Mouse (Mus musculus) telencephalon, adult 2 months (tissue): ENCODE measurements at regions not wholly inside any gene's neighbourhood (a gene's known extent, or its start where the extent isn't known, plus 50 kb on each side); places are given as distances from the start of the nearest gene placed in this dataset.

Experiments used
- DNase-seq: peaks from one replicate; pipeline ENCODE4 v3.0.0-alpha.2; 2011; ENCODE audit warnings: low read depth, low spot score

DNA sequence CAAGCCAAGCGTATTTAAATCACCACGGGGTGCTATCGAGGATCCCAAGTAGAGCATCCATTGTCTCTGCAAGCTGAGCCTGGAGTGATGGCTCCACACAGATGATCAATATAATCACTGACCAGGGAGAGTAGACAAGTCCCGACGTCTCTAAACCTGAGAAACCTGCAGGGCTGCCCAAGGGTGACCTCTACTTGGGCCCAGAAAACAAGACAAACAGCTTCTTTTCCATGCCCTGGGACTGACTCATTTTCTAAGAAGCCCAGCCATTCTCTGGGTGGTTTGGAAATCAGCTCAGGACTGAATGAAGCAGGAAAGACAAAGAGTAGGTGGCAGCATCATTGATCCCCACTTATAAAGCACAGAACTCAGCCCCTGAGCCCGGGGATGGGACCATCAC is 221.5 kb downstream of the 4933412E24Rik start:
- DNase-seq = no peak

DNA sequence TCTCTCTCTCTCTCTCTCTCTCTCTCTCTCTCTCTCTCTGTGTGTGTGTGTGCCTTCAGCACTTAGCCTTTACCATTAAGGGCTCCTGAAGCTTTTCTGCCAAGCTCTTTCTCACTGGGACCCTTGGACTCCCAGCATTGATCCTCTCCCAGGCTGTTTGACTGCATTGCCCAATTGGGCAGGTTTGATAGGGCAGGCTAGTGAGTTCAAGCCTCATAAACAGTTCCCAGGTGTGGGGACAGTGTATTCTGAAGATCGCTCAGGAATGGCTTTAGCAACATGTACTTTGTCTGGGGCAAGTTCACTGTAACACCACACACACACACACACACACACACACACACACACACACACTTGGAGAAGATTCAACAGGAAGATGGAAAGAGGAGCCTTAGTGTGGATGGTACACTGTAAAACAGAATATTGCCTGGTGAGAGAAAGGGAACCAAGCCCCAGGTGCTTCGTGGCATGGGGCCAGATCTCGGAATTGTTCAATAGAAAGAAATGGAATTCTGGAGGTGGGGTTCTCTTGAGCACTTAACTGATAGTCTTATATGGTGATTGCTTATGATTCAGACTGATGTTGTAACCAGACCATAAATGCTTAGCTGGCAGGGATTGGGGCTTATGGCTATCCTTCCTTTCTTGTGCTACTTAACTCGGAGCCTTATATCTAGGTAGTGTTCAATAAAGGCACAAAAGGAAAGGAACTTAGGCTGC is 229.5 kb downstream of the 4933412E24Rik start:
- no peak for DNase-seq

DNA sequence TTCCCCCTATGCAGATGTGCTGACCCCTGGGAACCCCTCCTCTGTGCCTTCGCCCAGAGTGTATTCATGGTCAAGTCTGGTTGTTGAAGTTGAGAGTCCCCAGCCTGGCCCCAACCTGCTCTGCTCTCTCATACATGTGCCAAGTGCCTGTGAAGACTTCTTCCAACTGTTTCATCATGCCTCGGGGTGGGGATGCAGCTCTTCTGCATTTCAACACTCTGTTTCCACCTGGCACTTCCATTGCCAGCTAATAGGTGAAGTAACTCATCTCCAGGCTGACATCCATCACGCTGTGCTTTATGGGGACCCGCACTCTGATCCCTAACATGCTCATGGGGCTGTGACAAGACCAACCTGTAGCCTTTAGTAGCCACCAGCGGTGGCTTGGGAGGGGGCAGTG is 230.4 kb downstream of the 4933412E24Rik start:
- no peak for DNase-seq

DNA sequence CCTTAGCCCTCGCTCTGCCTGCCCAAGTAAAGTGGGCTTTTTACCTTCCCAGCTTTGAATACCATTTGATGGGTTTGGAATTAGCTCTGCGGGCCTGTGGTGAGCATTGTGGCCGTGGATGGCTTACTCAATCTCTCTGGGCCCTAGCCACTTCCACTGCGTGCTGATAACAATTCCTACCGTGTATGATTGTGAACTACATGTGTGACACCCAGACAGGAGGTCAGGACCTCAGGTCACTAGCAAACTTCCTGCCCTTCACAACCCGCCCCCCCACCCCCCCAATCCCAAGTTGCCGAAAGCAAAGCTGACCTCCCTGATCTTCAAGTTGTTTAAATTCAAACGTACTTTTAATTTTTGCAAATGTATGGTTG is 231.9 kb downstream of the 4933412E24Rik start:
- DNase-seq = no peak

DNA sequence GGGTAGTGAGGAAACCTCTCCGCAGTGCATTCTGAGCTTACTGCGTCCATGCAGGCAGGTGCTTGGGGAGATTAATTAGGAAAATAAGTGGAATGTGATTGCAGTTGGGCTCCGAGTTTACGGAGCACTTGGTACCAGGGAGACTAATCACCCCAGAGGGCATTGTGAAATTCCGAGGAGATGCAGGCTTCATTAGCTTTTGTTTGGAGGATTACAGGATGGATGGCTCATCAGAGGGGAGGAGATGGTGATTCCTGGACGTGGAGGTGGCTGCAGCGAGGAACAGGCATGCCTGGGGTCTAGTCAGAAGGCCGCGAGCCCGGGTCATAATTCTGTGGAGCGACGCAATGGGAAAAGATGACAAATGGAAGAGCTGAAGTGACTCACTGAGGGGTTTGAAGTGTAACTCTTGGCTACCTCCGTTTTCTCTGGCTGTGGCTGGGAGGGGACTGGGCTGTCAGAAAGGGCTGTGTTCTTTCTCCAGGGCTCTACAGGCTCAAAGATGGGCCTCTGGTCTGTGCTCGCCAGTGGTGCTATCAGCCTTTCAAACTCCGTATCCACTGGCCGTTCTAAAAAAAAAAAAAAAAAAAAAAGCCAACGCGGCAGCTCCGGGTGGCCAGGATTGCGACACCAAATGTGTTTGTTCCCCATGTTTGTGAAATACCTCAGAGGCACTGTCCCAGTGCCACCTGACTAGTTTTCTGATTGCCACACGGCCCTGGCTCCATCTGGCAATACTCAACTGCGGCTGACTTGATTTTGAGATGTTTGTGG is 232.4 kb downstream of the 4933412E24Rik start:
- DNase-seq = no peak

DNA sequence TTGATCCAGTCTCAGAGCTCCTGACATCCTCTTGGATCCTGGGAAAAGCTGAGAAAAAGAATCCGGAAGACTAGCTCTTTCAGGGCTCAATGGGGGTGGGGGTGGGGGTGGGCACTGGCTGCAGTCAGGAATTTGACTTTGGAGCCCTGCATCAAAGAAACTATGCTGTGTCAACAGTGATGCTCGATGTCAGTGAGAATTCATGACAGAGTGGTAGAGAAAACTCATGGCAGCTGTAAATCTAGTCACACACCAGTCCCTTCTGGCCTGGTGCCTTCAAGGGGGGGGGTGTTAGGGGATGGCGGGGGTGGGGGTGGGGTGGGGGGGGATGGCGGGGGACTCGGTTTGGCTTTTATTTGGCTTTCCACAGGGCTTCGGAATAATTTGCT is 233.0 kb downstream of the 4933412E24Rik start:
- DNase-seq = no peak

DNA sequence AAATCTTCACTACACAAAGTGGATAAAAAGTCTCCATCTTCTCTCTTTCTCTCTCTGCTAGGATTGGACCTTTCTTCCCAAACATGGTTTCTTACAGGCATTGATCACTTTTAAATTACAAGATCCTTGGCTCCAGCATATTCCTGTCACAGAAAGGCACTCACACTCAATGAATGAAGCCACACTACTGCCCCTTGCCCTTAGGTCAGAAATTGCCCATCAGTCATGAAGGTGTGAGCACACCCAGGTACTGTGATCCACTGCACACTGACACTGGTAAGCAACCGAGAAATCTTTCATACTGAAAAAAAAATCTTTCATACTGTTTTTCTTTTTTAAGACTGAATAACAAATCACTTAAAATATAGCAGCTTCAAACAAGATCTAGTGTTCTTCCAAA is 235.9 kb downstream of the 4933412E24Rik start:
- DNase-seq = no peak

DNA sequence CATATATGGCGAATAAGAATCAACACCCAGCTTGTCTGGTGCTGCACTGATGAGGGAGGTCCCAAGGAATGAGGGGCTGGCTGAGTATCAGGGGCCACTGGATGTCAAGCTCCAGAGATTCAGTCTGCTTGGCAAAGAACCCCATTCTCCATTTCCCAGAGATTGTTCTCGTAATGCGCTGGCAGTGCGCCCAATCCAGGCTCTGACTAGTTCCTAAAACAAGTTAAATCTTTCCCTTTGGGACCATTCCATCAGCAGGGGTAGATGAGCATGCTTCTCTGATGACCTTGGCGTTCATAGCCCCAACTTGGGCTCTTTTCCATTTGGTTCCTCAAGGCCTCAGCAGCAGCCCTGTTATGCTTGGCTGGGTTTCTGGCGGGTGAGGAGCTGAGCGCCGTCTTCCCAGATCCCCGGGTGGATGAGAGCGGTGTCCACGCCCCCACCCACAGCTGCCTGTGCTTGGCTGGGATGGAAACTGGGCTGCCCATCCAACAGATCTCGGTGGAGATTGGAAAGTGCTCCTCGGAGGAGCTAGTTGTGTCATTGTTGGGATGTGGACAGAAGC is 239.0 kb downstream of the 4933412E24Rik start:
- no peak for DNase-seq

DNA sequence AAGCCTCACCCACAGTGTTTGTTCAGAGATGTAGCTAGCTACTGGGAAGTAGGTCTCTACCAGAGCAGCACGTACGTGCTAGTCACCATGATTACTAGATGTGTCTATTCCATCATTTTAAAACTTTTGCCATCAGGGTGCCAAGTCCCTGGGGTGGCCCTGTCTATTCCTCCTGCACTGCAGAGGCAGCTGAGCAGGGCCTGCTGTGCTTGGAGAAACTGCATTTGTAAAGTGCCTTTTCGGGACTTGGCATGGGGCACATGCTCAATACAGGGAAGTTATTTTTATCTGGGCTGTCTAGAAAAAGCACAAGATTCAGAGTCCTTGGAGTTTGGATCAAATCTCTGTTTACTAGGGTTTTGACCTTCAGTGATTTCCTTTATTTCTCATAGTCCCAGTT is 240.6 kb downstream of the 4933412E24Rik start:
- no peak for DNase-seq

DNA sequence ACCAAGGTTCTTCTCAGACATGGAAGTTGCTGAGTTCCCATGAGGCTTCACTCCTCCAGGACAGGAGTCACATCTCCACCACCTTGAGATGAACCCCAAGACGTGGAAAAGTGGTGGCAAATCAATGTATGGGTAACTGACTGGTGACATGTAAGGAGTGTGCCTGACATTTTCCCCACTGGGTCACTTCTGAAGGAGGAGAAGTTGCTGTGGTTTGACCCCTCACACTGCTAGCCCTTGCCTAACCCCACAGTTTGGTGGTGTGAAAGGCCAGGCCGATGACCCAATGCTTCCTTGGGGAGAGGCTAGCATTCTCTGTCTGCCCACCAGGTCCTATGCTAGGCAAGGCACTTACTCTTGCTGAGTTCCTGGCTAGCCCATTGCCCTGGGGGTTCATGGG is 242.4 kb downstream of the 4933412E24Rik start:
- DNase-seq = no peak

DNA sequence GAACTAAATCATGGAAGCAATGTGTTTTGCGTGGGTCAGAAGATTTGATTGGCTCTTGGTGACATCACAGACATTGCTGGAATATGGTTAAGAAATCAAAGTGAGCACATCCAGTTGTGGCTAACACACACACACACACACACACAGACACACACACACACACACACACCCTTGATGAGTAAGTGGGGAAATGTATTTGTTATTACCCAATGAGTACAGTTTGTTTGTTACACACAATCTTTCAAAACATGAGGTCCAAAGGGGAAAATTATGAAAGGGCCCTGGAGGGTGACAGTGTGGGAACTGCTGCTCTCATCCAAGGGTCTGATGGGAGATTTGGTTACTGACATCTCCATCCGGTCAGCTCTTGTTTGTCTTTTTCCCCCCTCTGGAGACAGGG is 243.8 kb downstream of the 4933412E24Rik start:
- DNase-seq = no peak

DNA sequence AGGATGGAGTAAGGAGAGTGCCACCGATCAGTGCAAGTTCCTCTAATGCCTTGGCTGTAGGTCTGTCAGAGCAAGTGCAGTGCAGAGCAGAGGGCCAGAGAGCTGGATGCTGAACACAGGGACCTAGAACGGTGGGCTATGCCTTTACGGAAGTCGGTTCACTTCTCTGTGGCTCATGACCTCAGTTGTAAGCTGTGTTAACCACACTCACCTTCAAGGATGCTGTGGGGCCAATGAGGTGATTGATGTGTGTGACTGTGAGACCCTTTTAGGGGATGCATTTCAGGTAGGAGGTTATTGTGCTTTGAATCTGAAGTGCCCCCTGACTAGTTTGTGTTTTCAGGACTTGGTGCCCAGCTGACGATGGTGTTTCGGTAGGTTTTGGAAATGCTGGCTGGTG is 254.4 kb downstream of the 4933412E24Rik start:
- DNase-seq = no peak

DNA sequence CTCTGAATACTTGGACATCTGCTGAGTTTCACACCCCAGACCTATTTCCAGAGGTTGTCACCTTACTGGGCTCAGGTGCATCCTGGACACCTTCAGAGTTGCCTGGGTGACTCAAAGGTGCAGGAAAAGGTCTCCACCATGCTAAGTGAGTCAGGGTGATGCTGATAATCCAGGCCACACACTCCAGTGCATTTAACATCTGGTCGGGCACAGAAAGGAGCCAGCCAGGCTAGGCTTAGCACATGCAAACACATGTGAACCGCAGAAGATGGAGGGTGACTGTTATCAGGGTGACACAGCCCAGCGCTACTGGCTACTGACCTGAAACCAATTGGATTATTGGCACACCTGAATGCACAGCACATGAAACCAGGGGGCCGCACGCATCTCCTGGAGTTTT is 255.9 kb downstream of the 4933412E24Rik start:
- no peak for DNase-seq

DNA sequence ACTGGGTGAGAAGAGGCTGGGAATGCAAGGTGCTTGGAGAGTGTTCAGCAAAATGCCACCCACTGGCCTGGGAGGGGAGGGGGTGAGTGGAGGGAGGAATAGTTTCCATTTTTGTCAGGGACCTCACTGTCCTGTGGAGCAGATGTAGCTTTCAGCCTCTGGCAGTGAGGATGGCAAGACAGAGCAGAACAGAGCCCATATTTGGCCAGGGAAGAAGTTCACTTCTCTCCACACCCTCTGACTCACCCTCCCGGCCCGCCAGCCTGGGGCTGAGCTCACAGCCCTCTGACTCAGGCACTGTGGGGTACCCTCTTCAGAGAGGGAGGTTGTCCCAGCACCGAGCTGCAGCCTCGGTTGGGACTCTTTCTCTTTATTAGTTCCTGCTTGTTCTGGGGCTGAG is 256.8 kb downstream of the 4933412E24Rik start:
- DNase-seq = no peak

DNA sequence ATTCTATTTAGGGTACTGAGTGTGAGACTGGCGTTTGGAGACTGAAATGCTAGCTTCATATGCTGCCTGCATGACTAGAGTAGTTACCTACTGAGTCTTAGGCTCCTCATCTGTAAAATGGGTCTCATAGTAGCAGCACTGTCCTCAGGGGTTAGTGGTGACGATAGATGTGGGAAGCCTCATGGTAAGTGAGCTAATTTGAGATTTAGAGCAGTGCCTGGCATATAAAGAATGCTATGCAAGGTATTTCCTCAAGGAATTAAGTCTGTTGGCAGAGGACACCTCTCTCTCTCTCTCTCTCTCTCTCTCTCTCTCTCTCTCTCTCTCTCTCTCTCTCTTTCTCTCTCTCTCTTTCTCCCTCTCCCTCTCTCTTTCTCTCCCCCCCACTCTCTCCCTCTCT is 257.4 kb downstream of the 4933412E24Rik start:
- no peak for DNase-seq

DNA sequence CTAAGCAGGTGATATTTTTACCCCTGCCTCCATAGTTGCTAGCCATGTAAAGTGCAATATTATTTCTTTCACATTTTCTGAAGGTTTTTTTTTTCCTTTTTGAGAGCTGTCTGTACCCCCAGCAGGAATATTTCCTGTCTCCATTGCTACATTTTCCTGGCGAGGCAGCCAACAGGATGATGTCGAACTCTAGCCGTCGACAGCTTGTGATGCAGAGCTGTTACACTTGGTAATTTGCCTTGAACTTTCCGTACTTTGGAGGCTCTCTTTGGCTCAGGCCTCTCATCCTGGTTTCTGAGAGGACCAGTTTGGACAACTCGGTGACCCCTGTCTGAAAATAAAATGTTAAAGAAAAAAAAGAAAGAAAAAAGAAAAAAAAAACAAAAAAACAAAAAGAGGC is 260.3 kb downstream of the 4933412E24Rik start:
- no peak for DNase-seq

DNA sequence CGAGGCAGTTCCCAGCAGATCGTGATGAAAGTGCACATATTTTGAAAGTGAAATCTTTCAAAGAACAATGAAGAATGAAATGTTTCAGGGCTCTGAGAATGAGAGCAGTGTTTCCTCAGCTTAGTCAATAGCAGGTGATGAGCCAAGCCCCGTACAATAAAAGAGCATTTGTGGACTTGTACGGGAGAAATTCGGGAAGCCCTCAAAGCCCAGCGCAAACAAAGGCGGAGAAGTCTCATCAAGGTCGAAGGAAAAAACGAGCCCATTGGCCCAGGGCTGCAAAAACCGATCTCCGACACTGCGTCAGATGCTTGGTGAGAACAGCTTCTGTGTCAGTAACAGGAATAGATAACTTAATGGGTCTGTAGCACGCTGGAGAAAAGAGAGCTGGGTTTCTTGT is 261.5 kb downstream of the 4933412E24Rik start:
- DNase-seq = peak; percentile 24

DNA sequence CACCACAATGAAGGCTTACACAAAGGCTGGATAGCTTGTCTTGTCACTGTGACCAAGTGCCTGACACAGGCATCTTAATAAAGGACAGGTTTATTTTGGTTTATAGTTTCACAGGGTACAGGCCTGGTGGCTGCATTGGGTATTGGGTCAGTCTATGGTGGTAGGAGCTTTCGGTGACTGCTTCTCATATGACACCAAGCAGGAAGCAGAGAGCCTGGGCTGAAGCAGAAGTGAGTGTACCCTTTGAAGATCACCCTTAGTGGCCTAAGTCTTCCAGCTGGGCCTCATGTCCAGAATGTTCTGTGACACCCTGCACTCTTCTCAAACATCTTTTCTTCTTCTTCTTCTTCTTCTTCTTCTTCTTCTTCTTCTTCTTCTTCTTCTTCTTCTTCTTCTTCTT is 264.1 kb downstream of the 4933412E24Rik start:
- DNase-seq = no peak

DNA sequence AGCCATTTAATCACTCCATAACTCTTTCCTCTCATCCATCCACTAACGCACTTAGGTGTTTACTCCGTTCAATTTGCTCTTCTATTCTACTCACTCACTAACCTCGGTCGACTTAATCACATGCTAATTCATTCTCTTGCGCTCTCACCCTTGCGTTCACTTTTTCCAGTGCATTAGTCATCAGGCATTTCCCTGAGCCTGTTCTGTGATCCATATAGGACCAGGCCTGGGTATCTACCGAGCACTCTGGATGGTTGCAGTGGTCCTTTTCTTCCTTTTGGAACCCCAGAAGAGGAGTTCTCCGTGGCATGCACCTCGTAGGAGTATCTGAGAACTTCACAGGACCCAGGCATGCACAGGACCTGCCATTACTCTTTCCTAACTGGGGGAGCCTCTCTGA is 270.1 kb downstream of the 4933412E24Rik start:
- DNase-seq = no peak

DNA sequence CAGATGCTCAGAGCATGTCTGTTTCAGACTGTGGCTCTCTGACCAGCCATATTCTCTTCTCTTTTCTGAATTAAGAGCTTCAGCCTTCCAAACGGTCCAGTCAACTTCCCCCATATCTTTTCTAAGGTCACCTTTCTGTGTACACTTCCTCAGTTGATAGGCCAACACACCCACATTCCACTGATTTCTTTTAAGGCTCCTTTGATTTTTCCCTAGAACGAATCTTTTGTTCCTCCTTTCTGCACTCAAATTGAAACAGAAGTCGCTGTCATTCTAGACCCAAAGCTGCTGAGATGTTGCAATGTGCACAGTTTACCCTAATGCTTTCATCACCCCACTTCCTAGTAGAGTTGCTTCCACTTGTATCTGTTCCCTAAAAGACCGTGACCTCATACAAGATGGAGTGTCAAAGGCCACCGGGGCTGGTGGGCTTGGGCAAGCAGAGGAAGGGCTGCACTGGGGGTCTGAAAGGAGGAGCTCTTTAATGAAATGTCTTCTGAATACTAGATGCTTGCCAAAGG is 271.9 kb downstream of the 4933412E24Rik start:
- no peak for DNase-seq

DNA sequence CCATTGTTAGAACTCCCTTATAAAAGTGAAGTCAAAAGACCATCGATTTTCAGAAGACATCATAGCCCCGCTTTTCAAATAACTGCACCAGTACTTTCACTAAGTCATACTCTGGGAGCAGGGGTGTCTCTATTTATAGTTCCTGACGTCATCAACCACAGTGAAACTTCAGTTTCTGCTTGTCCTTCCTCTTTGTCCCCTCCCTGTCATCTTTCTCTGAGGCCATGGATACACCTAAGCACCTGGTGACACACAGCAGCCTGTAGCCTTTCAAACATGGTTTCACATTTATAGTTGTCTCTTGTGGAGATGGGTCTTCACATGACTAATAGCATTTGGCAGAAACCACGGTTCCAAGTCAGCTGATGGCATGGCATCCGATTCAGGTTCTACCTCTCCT is 277.2 kb downstream of the 4933412E24Rik start:
- DNase-seq = no peak

DNA sequence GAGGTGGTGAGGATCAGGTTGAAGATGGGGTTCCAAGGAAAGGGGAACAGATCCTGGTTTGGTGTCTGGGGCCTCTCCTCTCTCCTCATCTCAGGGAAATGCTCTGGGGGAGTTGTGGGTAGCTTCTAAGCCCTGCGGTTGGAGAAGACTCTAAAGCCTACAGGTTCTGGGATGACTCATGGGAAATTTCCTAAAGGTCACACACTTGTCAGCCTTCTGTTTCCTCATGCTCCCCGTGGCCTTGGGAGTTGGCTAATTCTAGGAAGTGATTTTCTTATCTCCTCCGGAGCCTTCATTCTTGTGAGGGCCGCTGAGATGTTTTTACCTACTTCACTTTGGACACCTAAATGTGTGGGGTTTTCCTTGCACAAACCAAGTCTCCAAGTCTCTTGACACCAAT is 279.2 kb downstream of the 4933412E24Rik start:
- no peak for DNase-seq

DNA sequence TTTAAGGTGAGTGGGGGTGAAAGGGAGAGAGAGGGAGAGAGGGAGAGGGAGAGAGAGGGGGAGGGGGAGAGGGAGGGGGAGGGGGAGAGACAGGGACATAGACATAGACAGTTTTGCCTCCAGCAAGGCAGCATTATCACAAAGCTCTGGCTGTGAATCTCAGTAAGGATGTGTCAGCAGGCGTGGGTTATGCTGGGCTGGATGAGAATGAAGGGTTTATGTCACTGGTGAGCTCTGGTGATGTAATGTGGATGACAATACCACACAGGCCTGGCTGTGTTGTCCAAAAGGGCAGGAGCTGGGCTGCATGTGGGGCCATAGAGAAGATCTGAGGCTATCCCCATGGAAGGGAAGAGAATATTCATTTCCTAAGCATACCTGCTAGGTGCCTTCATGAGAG is 282.0 kb downstream of the 4933412E24Rik start:
- DNase-seq = no peak
